Mouse (Mus musculus) hindbrain, embryonic 11.5 days (tissue): Measurements from ENCODE around the gene Dennd2a. TPM values are rescaled to one million over a fixed set of nuclear protein-coding genes. Genes with fewer than 3 reads are reported as not detected.

ENCODE experiments used
- ATAC-seq: fragments of 200-750 bp; cut with Nextera tagmentation; 2 replicates; pipeline ENCODE4 v1.8.0; 2017; ENCODE audit warnings: mild to moderate bottlenecking, moderate TSS enrichment, moderate library complexity; ENCODE audit not compliant: low FRiP score
- DNase-seq: peaks from one replicate; pipeline ENCODE4 v3.0.0-alpha.2; 2015; ENCODE audit warnings: low spot score
- H3K27ac ChIP-seq: fragments of 300-500 bp; sonication (generic); 2 replicates; pipeline ENCODE4 v1.5.1; 2014; ENCODE audit warnings: mild to moderate bottlenecking, low read depth, low read length
- H3K27me3 ChIP-seq: fragments of 300-500 bp; sonication (generic); 2 replicates; pipeline ENCODE4 v1.6.1; 2014; ENCODE audit warnings: mild to moderate bottlenecking, low read length, moderate library complexity, mixed read lengths; ENCODE audit not compliant: control insufficient read depth, insufficient read depth
- H3K36me3 ChIP-seq: fragments of 300-500 bp; sonication (generic); 2 replicates; pipeline ENCODE4 v1.6.1; 2014; ENCODE audit warnings: mild to moderate bottlenecking, low read length, moderate library complexity, mixed read lengths; ENCODE audit not compliant: control insufficient read depth, insufficient read depth
- H3K4me1 ChIP-seq: fragments of 300-500 bp; sonication (generic); replicated peaks from 2 replicates; pipeline ENCODE4 v1.6.1; 2014; ENCODE audit warnings: low read length, mixed read lengths; ENCODE audit not compliant: control insufficient read depth, insufficient read depth
- H3K4me2 ChIP-seq: fragments of 300-500 bp; sonication (generic); replicated peaks from 2 replicates; pipeline ENCODE4 v1.6.1; 2014; ENCODE audit warnings: mild to moderate bottlenecking, low read depth, low read length
- H3K4me3 ChIP-seq: fragments of 300-500 bp; sonication (generic); 2 replicates; pipeline ENCODE4 v1.5.1; 2014; ENCODE audit warnings: low read depth, low read length
- H3K9ac ChIP-seq: fragments of 300-500 bp; sonication (generic); 2 replicates; pipeline ENCODE4 v1.6.1; 2014; ENCODE audit warnings: low read depth, low read length
- H3K9me3 ChIP-seq: fragments of 300-500 bp; sonication (generic); 2 replicates; pipeline ENCODE4 v1.6.1; 2016; ENCODE audit warnings: low read length; ENCODE audit not compliant: control insufficient read depth
- WGBS: fragments of 180-500 bp; shearing (Covaris S2); extraction: QIAGEN DNeasy Blood & Tissue Kit; methylation state at CpG from one replicate; pipeline ENCODE4 v1.1.7; 2014; 5-methylcytosine and 5-hydroxymethylcytosine counted together
- polyA plus RNA-seq: library from polyadenylated mRNA; unstranded; fragments of >200 nt; fragmentation: Nextera tagmentation; extraction: Ambion mirVana; gene quantifications from 2 replicates; pipeline ENCODE4 v1.2.1, GENCODE M21; 2014

Dennd2a gene
- 38.1 and 38.8 TPM in 2 replicates for polyA plus RNA-seq

- Histone ChIP-seq H3K27me3 (no peaks in the 10 kb centered on the region), H3K4me2 (peak within 1 kb of the TSS; percentile 75), H3K36me3 (no peaks in the 10 kb centered on the region), H3K9me3 (no peaks in the 10 kb centered on the region), H3K9ac (peak within 1 kb of the TSS; percentile 98), H3K4me3 (peak within 1 kb of the TSS; percentile 90), H3K27ac (peak within 1 kb of the TSS; percentile 98), H3K4me1 (peaks cover 11% of the 10 kb centered on the region)
- ATAC-seq (peak; percentile 96), DNase-seq (peak; percentile 96)
- WGBS: under 1% methylated on average over 31 of the region's 50 CpGs
These were observed at the start of gene Dennd2a for GRCm38 (mm10) chr6:39557723-39558261. Dennd2a (minus strand) TSS chr6:39557867.

GRCm38 (mm10) chr6:39607365-39607764, 49.7 kb upstream of the Dennd2a start:
- no peak for DNase-seq
- H3K9ac ChIP-seq: no peak overlapping the region
- H3K9me3 ChIP-seq: no peaks in the 10 kb centered on the region
- no peak for ATAC-seq
- no peak overlapping the region for H3K27ac ChIP-seq
- H3K27me3 ChIP-seq: no peaks in the 10 kb centered on the region
- no peaks in the 10 kb centered on the region for H3K36me3 ChIP-seq
- no peaks in the 10 kb centered on the region for H3K4me1 ChIP-seq
- H3K4me2 ChIP-seq: no peak overlapping the region
- 83% methylated on average over 5 of the region's 5 CpGs for WGBS
- H3K4me3 ChIP-seq: no peak overlapping the region

GRCm38 (mm10) chr6:39606862-39607261, 49.2 kb upstream of the Dennd2a start:
- Histone ChIP-seq H3K27ac (no peak overlapping the region), H3K9me3 (no peaks in the 10 kb centered on the region), H3K4me2 (no peak overlapping the region), H3K9ac (no peak overlapping the region), H3K36me3 (no peaks in the 10 kb centered on the region), H3K4me1 (no peaks in the 10 kb centered on the region), H3K27me3 (no peaks in the 10 kb centered on the region), H3K4me3 (no peak overlapping the region)
- ATAC-seq (no peak), DNase-seq (no peak)
- 78% methylated on average over 3 of the region's 3 CpGs for WGBS

- Histone ChIP-seq H3K9me3 (no peaks in the 10 kb centered on the region), H3K4me2 (no peak overlapping the region), H3K9ac (no peak overlapping the region), H3K36me3 (no peaks in the 10 kb centered on the region), H3K27ac (no peak overlapping the region), H3K4me3 (no peak overlapping the region), H3K4me1 (no peaks in the 10 kb centered on the region), H3K27me3 (no peaks in the 10 kb centered on the region)
- 95% methylated on average over 6 of the region's 6 CpGs for WGBS
- no peak for DNase-seq
- ATAC-seq: no peak
These were observed 48.4 kb upstream of the Dennd2a start for GRCm38 (mm10) chr6:39606056-39606455.

GRCm38 (mm10) chr6:39604565-39604964, 46.9 kb upstream of the Dennd2a start:
- DNase-seq (no peak), ATAC-seq (no peak)
- WGBS: 87% methylated on average over 5 of the region's 5 CpGs
- H3K27ac ChIP-seq: no peak overlapping the region
- H3K9ac ChIP-seq: no peak overlapping the region
- H3K27me3 ChIP-seq: no peaks in the 10 kb centered on the region
- no peaks in the 10 kb centered on the region for H3K9me3 ChIP-seq
- no peak overlapping the region for H3K4me2 ChIP-seq
- no peaks in the 10 kb centered on the region for H3K36me3 ChIP-seq
- no peaks in the 10 kb centered on the region for H3K4me1 ChIP-seq
- H3K4me3 ChIP-seq: no peak overlapping the region

GRCm38 (mm10) chr6:39601828-39602227, 44.2 kb upstream of the Dennd2a start:
- Histone ChIP-seq H3K36me3 (no peaks in the 10 kb centered on the region), H3K27me3 (no peaks in the 10 kb centered on the region), H3K4me1 (no peaks in the 10 kb centered on the region), H3K9me3 (no peaks in the 10 kb centered on the region), H3K27ac (no peak overlapping the region), H3K4me3 (no peak overlapping the region), H3K9ac (no peak overlapping the region), H3K4me2 (no peak overlapping the region)
- DNase-seq (no peak), ATAC-seq (no peak)
- 86% methylated on average over 3 of the region's 3 CpGs for WGBS

- H3K4me1 ChIP-seq: no peaks in the 10 kb centered on the region
- no peaks in the 10 kb centered on the region for H3K9me3 ChIP-seq
- no peak overlapping the region for H3K4me3 ChIP-seq
- no peak overlapping the region for H3K9ac ChIP-seq
- DNase-seq: no peak
- WGBS: 94% methylated on average over 3 of the region's 3 CpGs
- H3K27ac ChIP-seq: no peak overlapping the region
- no peak for ATAC-seq
- H3K27me3 ChIP-seq: no peaks in the 10 kb centered on the region
- no peaks in the 10 kb centered on the region for H3K36me3 ChIP-seq
- H3K4me2 ChIP-seq: no peak overlapping the region
These were observed 43.2 kb upstream of the Dennd2a start for GRCm38 (mm10) chr6:39600851-39601250.

- H3K9ac ChIP-seq: peak within 1 kb of the TSS; percentile 77
- H3K27ac ChIP-seq: peak within 1 kb of the TSS; percentile 84
- DNase-seq (peak; percentile 97), ATAC-seq (peak; percentile 99)
- H3K4me1 ChIP-seq: 0 out of 2 replicates have a peak, but pooled peaks cover 2% of the 10 kb centered on the region
- no peaks in the 10 kb centered on the region for H3K27me3 ChIP-seq
- H3K36me3 ChIP-seq: no peaks in the 10 kb centered on the region
- WGBS: under 1% methylated on average over 56 of the region's 56 CpGs
- peak within 1 kb of the TSS; percentile 50 for H3K4me2 ChIP-seq
- H3K4me3 ChIP-seq: peak within 1 kb of the TSS; percentile 79
- H3K9me3 ChIP-seq: no peaks in the 10 kb centered on the region
These were observed 34.9 kb upstream of the Dennd2a start, which contains the start of gene Ndufb2 for GRCm38 (mm10) chr6:39592401-39593214. Ndufb2 (plus strand) TSS chr6:39592574.

- no peak overlapping the region for H3K27ac ChIP-seq
- whole genome bisulfite sequencing: 95% methylated on average over 4 of the region's 4 CpGs
- ATAC-seq: no peak
These were observed 33.8 kb upstream of the Dennd2a start for GRCm38 (mm10) chr6:39591481-39591880.

More at GRCm38 (mm10) chr6:39591481-39591880, 33.8 kb upstream of the Dennd2a start:
- H3K36me3 ChIP-seq: no peaks in the 10 kb centered on the region
- no peaks in the 10 kb centered on the region for H3K27me3 ChIP-seq
- H3K4me1 ChIP-seq: 0 out of 2 replicates have a peak, but pooled peaks cover 2% of the 10 kb centered on the region
- DNase-seq: no peak
- H3K4me2 ChIP-seq: no peak overlapping the region; the same call in 1 of the 2 replicates
- H3K4me3 ChIP-seq: no peak overlapping the region
- H3K9me3 ChIP-seq: no peaks in the 10 kb centered on the region
- H3K9ac ChIP-seq: no peak overlapping the region
